In the genomic region with DNA sequence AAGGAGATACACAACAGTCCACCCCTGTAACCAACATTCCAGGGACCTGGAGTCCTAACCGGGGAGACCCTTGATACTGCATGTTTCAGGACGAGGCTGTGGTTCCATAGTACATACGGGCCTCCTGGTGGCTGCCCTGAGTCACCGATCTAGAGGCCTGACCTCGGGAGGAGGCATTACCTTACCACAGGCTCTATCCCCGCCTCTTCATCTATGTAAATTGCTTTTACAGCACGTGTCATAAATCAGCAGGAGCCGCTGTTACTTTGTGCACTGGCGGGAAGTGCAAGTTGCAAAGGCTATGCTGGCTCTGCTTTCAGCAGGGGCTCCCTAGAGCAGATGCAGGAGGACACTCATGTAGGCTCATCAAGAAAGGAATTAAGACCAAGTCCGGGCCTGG, we compare ENCODE assay signal across 11 mouse cellular contexts.
DNase-seq lines count a peak whose midpoint lies in the region; ATAC-seq lines count a peak whose summit lies in the region.
"Had no signal": no experiment of that assay in that cellular context is flagged by ENCODE, and none has a peak within 500 bp of the region (broad histone marks: within the 10 kb centered on the region; RNA-seq: fewer than 3 reads in every experiment).

No protein-coding gene starts in this region.

- H3K4me1 ChIP-seq in kidney, embryonic 16.5 days (ENCODE audit: insufficient read depth, low read length), result peaks cover 17% of the 10 kb centered on the region; the same call in 1 of the 2 replicates

- no peaks in the 10 kb centered on the region for H3K9me3 ChIP-seq in kidney, embryonic 16.5 days (ENCODE audit: low read length)
- H3K9me3 ChIP-seq: G1E had no signal

- no peak overlapping the region for H3K9ac ChIP-seq in kidney, embryonic 16.5 days (replicated peaks; ENCODE audit: low read length)

- no peak overlapping the region for H3K27ac ChIP-seq in kidney, embryonic 16.5 days (ENCODE audit: low read length)
- H3K27ac ChIP-seq: gastrocnemius, adult 2 months had no signal

- DNase-seq in kidney, postnatal 14 days, result no peak
- peak; percentile 31 for DNase-seq in ES-CJ7 (ENCODE audit: low read depth, low spot score)
- DNase-seq in induced T-regulatory cell, adult 2 months (ENCODE audit: low read depth), result peak; percentile 88
- peak; percentile 52 for DNase-seq in splenic B cell, adult 2 months (ENCODE audit: low read depth, low spot score)
- DNase-seq in left cerebral cortex, postnatal 36 days (ENCODE audit: low spot score in 2 of 2), result no peak
- no peak for DNase-seq in layer of hippocampus, adult 11-12 months (ENCODE audit: low spot score)
- no peak for DNase-seq in kidney, postnatal 10 days
- DNase-seq: cerebellum, adult 11-12 months had no signal

- no peak overlapping the region for H3K4me2 ChIP-seq in kidney, embryonic 16.5 days (replicated peaks; ENCODE audit: low read depth, low read length)

- H3K4me3 ChIP-seq in kidney, embryonic 16.5 days (ENCODE audit: low read length), result no peak overlapping the region
- H3K4me3 ChIP-seq: gastrocnemius, adult 2 months had no signal

- H3K27me3 ChIP-seq in kidney, embryonic 16.5 days (ENCODE audit: insufficient read depth, low read length), result no peaks in the 10 kb centered on the region
- H3K27me3 ChIP-seq in splenic B cell, adult 2 months (ENCODE audit: control insufficient read depth, insufficient read depth, low read length, poor library complexity, severe bottlenecking), result no peaks in the 10 kb centered on the region

- H3K36me3 ChIP-seq in kidney, embryonic 16.5 days (ENCODE audit: insufficient read depth, low read length), result no peaks in the 10 kb centered on the region
- no peaks in the 10 kb centered on the region for H3K36me3 ChIP-seq in splenic B cell, adult 2 months (ENCODE audit: control insufficient read depth, insufficient read depth, low read length, poor library complexity, severe bottlenecking)
- H3K36me3 ChIP-seq: G1E had no signal

- intact Hi-C loops in left cerebral cortex, postnatal 36 days (cut with DNase I), result loop anchor here (5.0 kb wide), 1 partner anchor 159 kb away; no protein-coding TSS in a partner anchor

- peak; percentile 80 for ATAC-seq in kidney, embryonic 16.5 days (ENCODE audit: low FRiP score, low TSS enrichment)

- WGBS in kidney, embryonic 16.5 days, result 4% methylated on average over 10 of the region's 10 CpGs

Comparison
In these comparisons a context has a peak if more than half of its experiments do, and no peak if none do; other contexts are left out.
1. DNase-seq: peak in ES-CJ7 (single experiment), induced T-regulatory cell, adult 2 months (single experiment) and splenic B cell, adult 2 months (single experiment); none in kidney, postnatal 14 days (single experiment), left cerebral cortex, postnatal 36 days (0 of 2), layer of hippocampus, adult 11-12 months (single experiment) and kidney, postnatal 10 days (single experiment).